Mouse (Mus musculus): Measurements from ENCODE around the gene 1700008O03Rik.

Gene 1700008O03Rik

DNA sequence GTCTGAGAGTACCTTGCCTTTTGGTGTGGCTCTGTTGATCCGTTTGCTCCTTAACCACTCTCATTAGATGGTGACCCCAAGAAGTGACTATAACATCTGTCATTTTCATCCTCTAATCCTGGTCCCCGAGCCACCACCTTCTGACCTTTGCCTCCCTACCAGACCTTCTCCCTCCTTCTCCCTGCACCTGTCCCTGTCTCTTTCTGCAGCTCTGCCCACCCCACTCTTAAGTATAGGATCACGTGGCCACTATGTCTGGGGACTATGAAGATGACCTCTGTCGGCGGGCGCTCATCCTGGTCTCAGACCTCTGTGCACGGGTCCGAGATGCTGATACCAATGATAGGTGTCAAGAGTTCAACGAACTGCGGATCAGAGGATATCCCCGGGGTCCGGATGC, at the start of gene 1700008O03Rik:
Gene 1700008O03Rik (minus strand): TSS at position 101 of the 400 bp plus-strand sequence.
- no peak for DNase-seq (ENCODE audit: low read depth, low spot score)

DNA sequence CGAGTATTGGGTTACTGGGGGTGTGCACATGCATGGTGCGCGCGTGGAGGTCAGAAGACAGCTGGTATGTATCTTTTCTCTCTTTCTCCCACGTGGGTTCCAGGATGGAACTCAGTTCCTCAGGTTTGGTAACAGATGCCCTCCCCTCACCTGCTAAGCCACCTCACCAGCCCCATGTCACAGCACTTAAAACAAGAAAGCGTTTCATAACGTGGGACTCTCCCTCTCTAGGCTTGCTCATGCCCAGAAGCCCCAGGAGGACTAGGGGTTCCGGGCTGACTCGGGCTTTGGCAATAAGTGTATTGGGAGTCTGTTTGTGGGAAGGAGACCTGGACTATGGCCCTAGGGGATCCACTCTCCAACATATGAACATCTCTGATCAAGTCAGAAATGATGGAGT, 48.5 kb upstream of the 1700008O03Rik start:
- DNase-seq (ENCODE audit: low read depth, low spot score): no peak

DNA sequence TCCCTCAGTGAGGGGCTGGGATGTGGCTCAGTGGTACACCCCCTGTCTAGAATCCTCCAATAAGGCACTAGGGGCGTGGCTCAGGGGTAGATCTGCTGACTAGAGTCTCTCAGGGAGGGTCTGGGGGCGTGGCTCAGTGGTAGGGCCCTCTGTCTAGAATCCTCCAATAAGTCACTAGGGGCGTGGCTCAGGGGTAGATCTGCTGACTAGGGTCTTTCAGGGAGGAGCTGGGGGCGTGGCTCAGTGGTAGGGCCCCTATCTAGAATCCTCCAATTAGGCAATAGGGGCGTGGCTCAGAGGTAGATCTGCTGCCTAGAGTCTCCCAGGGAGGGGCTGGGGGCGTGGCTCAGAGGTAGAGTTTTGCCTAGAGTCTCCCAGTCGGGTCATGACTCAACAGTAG, 47.8 kb upstream of the 1700008O03Rik start:
- peak; percentile 76 for DNase-seq (ENCODE audit: low read depth, low spot score)

DNA sequence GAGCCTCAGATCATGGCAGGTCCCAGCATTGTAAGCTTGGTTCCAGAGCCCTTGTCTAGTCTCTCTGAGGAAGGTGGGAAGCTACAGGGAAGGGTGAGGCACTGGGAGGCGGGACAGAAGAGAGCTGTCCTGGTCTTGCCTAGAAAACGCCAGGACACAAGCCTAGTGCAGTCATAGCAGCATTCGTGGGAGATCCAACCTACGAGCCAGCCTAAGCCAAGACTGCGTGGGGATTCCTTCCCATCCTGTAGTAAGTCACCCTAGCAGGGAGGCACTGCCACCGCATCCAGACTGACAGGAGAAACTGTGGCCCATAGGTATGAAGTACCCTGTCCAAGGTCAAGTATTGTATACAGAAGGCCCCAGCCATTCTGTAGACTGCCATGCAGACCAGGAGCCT, 46.9 kb upstream of the 1700008O03Rik start:
- DNase-seq (ENCODE audit: low read depth, low spot score): peak; percentile 63

DNA sequence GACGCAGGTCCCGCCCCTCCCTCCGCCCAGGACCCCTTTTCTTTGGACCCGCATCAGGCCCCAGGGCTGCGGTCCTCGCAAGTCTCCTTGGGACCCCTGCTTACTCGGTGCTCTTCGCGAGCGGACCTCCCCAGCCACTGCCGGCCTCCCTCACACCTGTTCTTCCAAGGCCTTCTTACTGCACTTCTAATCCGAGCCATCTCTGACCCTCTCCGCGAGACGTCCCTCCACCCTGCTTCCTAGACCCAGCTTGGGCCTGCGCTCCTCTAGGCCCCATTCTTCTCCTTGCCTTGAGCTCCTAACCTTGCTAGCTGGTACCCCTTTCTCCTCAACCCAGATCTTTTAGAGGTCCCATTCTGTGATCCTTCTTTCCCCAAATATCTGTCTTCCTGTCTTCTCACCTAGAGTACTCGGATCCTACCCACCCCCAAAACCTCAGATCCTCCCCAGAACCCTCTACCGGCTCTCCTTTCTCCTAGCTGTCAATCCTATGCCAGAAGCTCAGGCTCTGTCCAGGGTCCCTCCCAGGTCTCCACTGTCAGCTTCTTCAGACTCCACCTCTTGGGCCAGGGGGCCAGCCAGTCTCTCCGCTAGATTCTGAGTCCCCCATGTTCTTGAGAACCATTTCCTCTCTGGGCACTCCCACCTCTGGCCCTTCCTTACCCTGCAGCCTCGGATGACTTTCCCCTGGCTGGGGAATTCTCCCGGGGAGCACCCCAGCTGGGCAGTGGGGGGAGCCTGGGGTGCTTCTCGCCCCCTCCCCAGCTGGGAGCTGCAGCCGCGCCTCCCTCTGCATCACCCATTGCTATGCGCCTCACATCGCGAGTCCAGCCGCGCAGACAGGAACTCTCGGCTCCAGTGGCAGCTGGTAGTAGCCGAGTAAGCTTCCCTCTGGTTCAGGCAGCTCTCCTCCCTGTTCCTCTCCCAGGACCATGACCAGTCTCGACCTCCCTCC, 44.2 kb upstream of the 1700008O03Rik start:
- peak; percentile 70 for DNase-seq (ENCODE audit: low read depth, low spot score)

DNA sequence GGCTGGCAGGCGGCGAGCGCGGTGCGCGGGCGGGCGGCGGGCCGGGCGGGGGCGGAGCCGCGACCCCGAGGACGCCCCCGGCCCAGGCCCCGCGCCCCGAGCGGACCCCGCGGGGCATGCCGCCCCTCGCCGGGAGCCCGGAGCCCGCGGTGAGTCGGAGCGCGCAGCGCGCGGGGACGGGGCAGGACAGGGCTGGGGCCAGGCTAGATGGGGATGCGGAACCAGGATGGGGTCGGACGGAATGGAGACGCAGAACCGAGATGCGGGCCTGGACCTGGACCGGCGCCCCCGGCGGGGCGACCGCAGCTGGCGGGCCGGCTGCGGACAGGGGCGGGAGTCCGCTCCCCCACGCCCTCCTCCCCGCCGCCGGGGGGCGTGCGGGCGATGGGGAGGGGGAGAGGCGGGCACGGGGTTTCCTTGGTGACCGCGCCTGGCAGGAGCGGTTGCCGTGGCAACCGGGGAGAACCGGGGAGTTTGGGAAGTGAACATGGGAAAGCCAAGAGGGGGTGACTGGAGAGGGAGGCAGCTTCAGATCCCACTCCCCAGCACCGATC, 43.4 kb upstream of the 1700008O03Rik start, which contains the start of gene Lrrc4b:
Gene Lrrc4b (plus strand): TSS at position 51 of the 554 bp plus-strand sequence.
- DNase-seq (ENCODE audit: low read depth, low spot score): peak; percentile 89

DNA sequence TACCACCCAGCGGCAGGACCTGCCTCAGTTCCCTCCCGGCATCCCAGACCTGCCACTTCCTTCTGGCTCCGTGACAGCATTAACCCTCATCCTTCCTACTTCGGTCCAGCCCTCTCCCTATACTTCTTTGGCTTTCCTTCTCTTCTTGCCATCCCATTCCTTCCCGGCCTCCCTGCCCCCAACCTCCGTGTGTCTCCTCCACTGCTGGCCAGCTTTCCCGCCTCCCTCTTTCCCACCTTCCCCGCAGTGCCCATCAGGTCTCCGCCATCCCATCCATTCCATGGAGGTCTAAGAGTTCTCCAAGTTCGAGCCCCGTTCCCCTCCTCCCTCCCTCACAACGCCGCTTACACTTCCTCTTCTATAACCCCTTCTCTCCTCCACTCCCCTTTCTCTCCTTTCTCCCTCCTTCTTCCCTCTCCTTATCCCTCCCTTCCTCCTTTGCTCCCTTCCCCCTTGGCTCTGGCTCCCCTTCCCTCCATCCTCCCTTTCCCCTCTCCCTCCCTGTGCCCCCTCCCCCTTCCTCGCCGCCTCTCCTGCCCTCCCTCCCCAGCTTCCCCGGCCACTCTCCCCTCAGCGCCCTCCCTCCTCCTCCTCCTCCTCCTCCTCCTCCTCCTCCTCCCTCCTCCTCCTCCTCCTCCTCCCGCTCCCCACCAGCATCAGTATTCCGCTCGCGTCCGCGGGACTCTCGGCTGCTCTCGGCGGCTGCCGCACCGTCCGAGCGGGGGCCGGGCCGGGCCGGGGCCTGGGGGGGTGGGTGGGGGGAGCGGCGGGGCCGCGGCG, 42.7 kb upstream of the 1700008O03Rik start:
- DNase-seq (ENCODE audit: low read depth, low spot score): peak; percentile 77

DNA sequence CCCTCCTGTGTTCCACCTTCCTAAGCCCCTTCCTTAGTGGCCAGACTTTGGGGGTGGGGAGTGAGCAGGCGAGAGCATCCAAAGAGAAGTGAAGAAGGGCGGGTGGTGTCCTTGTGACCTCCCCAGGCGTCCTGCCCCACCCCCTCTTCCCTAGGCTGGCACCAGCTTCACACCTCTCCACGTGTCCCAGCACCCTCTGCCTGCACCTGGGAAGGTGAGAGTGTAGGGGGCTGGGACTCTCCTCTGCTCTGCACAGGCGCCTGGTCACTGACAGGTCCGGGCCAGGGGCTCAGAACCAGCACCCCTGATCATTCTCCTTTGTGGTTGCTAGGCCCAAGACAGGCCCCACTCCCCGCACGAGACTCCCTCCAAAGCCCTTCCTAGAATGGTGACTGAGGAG, 42.0 kb upstream of the 1700008O03Rik start:
- no peak for DNase-seq (ENCODE audit: low read depth, low spot score)

DNA sequence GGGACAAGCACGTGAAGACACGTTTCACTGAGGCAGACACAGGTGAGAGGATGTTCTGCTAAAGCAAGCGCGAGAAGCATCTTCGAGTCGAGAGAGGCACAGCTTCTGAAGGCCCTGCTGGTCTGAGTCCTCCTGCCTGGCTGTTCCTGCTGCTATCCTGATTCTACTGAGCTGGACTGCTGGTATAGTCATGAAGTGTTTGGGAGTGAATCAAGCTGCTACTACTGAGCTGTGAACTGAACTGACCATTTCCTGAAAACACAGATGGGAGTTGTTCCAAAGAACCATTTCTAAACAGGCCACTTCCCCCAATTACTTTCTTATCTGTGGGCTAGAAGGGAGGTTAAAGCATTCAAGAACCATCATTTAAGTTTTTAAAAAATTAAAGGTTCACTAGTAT, 27.7 kb upstream of the 1700008O03Rik start:
- no peak for DNase-seq (ENCODE audit: low read depth, low spot score)

DNA sequence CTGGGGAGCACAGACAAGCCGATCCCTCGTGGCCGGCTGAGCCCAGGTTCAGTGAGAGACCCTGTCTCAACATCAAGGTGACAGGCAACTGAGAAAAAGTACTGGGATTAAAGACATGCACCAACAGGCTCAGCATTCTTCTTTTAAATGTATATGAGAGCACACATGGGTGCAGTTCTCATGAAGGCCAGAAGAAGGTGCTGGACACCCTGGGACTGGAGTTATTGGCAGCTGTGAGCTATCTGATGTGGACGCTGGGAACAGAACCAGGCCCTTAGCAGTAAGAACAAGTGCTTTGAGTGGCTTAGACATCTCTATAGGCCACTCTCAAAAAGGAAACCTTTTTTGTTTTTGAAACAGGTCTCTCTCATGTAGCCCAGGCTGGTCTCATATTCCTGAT, 25.5 kb upstream of the 1700008O03Rik start:
- DNase-seq (ENCODE audit: low read depth, low spot score): no peak

DNA sequence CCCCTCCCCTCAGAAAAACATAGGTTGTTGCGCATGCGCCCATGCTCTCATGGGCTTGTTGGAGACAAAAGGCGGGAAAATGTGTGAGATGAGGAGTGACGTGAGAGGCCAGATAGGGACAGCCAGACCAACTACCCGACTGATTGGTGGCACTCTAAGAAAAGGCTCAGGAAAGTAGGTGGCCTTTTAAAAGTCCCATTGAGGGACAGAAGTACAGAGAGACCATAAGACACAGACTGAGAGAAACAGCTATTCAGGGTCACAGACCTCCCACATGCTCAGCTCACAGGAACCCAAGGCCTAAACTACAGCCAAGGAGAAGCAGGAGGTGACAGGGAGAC, 20.4 kb upstream of the 1700008O03Rik start:
- no peak for DNase-seq (ENCODE audit: low read depth, low spot score)

DNA sequence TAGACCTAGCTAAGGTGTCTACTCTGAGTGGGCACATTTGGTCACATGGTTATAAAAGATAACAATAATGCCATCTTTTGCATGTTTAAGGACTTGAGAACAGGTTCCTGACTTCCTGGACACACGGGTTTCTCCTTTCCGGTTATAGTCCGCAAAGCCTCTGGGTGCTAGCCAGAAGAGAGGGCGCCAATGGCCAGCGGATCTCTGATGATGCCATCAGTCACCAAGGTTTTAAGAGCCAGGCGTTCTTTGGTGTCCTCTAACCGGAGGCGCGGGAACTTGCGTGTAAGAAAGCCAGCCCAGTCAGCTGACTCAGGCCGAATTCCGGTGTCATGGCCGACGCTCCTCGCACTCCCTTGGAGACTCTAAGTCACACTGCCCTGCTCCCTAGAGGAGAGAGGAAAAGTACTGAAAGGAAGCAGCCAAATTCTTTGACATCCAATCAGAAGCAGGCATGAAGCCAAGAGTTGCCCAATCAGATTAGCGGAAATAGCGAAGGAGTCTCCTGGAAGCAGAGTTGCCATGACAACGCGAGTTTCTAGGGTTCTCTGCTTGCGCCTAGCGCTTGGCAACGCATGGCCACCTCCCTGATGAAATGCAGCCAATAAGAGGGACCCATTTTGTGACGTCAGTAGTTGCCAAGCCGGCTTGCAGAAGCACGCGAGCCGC, 19.9 kb upstream of the 1700008O03Rik start:
- peak; percentile 100 for DNase-seq (ENCODE audit: low read depth, low spot score)

DNA sequence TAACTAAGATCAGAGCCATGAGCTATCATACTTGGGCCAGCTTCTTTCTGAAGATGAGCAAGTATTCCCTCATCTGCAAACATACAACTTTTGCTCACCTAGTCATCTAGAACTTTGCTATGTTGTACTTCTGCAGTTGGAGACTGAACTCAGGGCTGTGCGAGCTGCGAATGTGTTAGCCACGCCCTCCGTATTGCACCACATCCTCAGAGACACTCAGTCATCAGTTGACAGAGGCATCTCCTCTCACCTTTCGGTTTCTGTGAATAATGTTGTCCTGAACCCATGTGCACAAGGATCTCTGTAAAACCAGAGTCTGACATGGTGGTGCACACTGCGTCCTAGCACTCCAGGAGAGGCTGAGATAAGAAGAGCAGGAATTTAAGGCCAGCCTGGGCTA, 16.1 kb upstream of the 1700008O03Rik start:
- DNase-seq (ENCODE audit: low read depth, low spot score): no peak

DNA sequence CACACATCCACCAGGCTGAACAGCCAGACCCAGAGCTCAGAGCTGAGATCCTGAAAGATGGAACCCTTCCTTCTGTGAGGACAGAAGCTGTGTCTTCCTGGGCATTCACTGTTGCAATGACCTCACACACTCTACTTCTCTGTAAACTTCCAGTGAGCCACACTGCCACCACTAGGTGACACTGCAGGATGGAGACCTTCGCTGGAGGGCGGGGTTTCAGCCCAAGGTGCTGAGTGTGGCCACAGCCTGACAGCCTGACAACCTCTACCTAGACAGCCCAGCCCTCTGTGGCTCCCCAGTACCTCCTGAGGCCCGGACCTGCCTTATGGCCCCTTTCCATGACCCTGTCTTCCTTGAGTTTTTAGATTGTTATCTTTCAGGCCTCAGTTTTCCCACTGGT, 12.9 kb upstream of the 1700008O03Rik start:
- DNase-seq (ENCODE audit: low read depth, low spot score): peak; percentile 82

DNA sequence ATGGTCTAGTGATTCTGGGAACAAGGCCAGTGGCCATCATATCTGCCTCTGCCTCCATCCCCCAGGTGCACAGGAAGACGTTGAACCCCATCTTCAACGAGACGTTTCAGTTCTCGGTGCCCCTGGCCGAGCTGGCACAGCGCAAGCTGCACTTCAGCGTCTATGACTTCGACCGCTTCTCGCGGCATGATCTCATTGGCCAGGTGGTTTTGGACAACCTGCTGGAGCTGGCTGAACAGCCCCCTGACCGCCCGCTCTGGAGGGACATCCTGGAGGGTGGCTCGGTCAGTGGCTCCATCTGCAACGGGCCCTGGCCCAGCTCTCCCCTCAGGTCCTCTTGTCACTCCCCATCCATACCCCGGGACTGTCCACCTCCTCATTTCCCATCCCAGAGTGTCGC, 7.7 kb upstream of the 1700008O03Rik start:
- no peak for DNase-seq (ENCODE audit: low read depth, low spot score)

DNA sequence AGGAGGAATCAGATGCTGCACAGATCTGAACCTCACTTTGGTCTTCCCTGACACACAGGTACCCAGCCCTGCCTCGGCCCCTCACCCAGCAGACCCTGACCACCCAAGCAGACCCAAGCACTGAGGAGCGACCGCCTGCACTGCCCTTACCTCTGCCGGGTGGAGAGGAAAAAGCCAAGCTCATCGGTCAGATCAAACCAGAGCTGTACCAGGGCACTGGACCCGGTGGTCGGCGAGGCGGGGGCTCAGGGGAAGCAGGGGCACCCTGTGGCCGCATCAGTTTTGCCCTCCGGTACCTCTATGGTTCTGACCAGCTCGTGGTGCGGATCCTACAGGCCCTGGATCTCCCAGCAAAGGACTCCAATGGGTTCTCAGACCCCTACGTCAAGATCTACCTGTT, 6.7 kb upstream of the 1700008O03Rik start:
- no peak for DNase-seq (ENCODE audit: low read depth, low spot score)

DNA sequence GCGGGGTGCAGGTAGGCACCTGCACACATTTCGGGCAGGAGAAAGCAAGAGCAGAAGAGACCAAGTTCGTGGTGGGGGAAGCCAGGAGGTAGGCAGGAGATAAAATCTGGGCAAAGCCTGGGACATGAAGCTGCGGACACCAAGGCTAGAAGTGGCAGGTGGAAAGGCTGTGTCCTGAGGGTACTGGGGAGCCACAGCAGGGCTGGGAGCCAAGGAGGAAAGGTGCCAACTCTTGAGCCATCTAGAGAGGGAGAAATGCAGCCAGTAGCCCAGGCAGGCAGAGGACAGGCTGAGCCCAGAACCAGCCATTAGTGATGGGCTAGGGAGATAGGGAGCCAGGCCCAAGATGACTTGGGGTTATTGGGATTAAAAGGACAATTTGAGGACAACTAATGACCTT, 6.2 kb upstream of the 1700008O03Rik start:
- peak; percentile 96 for DNase-seq (ENCODE audit: low read depth, low spot score)

DNA sequence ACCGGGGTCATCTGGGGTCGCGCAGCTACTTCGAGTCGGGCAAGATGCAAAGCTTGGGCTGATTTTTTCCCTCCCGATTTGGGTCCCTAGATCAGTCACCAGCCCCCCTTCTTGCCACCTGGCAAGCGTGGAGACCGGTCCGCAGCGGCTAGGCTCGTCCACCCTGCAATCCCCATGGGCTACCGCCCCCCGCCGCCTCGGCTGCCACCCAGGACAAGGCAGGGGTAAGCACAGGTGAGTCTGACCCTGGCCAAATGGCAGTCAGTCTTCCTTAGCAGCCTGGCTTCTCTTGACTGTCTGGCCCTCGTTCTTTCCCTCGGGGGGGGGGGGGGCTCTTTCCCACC, 932 bp downstream of the 1700008O03Rik start:
- DNase-seq (ENCODE audit: low read depth, low spot score): no peak

DNA sequence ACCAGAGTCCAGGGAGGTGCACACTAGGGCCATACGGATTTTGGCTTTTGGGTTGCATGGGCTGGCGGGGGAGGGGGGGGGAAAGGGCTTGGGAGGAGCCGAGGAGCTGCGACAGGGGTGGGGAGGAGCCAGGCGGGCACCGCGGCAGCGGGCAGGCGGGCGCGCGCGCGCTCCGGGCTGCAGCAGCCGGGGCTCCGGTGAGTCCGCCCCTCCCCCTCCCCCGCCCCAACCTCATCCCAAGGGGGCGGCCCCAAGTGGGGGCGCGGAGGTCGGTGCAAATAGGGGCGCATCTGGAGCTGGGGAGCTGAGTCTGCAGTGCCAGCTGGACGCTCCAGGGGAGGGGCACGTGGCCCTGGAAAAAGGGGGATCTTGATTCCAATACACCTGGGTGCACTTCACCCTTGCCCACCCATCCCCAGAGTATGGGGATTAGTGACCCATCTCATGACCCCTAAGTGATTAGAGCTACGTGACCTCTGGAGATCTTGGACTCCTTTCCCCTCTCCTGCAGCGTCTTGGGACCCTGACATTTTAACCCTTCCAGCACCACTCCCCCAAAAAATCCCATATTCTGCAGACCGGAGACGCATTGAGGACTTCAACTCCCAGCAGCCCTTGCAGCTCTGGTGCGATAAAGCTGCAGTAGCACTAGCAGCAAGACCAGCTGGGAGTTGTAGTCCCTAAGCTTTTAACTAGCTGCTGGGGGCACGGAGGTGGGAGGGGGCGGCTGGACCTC, 1.5 kb downstream of the 1700008O03Rik start, which contains the start of gene Syt3:
Gene Syt3 (plus strand): TSS at position 123 of the 736 bp plus-strand sequence.
- DNase-seq (ENCODE audit: low read depth, low spot score): peak; percentile 96

DNA sequence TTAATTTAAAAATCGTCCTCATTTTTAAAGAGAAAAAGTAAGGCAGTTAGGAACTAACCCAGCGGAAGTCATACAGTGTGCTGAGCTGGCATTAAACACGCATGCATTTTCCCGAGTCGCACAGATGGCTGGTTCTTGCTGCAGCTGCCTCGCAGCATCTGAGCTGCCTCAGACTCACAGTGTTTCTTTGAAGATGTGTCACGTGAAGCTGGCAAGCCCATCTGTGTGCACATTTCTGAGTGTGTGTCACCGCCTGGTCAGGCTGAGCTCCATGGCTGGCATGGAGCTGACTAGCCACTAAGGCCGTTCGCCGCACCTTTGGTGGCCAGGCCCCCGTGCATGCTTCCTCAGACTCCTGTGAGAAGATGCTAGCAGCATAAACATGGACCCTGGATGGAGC, 3.1 kb downstream of the 1700008O03Rik start:
- peak; percentile 94 for DNase-seq (ENCODE audit: low read depth, low spot score)

DNA sequence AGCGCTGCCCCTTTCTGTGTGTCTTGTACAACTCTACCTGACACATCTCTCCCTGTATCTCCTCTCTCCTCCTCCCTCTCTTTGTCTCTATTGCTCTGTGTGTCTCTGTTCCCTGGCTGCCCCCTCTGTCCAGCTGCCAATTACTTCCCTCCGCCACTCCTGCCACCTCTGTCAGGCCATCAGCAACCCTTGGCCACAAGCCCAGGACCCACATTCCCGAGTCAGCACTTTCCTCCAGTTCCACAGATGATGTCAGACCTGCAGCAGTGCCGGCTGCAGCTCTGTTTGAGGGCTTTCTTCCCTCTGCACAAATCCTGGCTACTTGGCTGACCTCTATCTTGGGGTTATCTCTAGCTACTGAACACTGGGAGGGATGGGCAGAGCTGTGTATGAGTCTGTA, 7.3 kb downstream of the 1700008O03Rik start:
- DNase-seq (ENCODE audit: low read depth, low spot score): peak; percentile 62

Measured in brain, adult 2 months (tissue).